Mouse (Mus musculus) CH12.LX (cell line): ENCODE data around the gene Irak4. TPM values are rescaled to one million over a fixed set of nuclear protein-coding genes. Genes with fewer than 3 reads are reported as not detected.

Experiments used
- DNase-seq: peaks from one replicate; pipeline ENCODE4 v3.0.0-alpha.2; 2013; ENCODE audit errors: extremely low read depth
- H3K27ac ChIP-seq: 2 replicates; pipeline ENCODE4 v1.5.1; 2012; ENCODE audit warnings: low read depth, mild to moderate bottlenecking, control low read depth, moderate library complexity; ENCODE audit not compliant: insufficient read depth
- H3K27me3 ChIP-seq: replicated peaks from 2 replicates; pipeline ENCODE3; 2012; ENCODE audit warnings: inconsistent platforms
- H3K36me3 ChIP-seq, 2 experiments: replicated peaks in 1 of 2; 2 replicates each; pipeline versions ENCODE3 to v1.6.1; 2012; ENCODE audit warnings: inconsistent platforms in 1 of 2, low read length in 1 of 2, mild to moderate bottlenecking in 1 of 2, mixed read lengths in 1 of 2, moderate library complexity in 1 of 2; ENCODE audit not compliant: control insufficient read depth in 1 of 2, insufficient read depth in 1 of 2
- H3K4me1 ChIP-seq, 2 experiments: 2 replicates each; pipeline ENCODE4 v1.6.1; 2012; ENCODE audit warnings: inconsistent platforms in 1 of 2, moderate library complexity in 1 of 2; ENCODE audit not compliant: insufficient read depth in 2 of 2, control insufficient read depth in 1 of 2
- H3K4me2 ChIP-seq: 2 replicates; pipeline ENCODE4 v1.6.1; 2012; ENCODE audit warnings: low read depth, mild to moderate bottlenecking, control low read depth; ENCODE audit not compliant: poor library complexity, insufficient read depth, severe bottlenecking
- H3K4me3 ChIP-seq, 3 experiments: fragments of 150-350 bp in 1 of 3; sonication (generic) in 1 of 3; replicated peaks in 1 of 3; 2 replicates each; pipeline versions ENCODE3 to v1.5.1; 2011 to 2012; ENCODE audit warnings: low read depth in 2 of 3, low read length in 2 of 3, mild to moderate bottlenecking in 2 of 3, moderate library complexity in 2 of 3, control low read depth in 1 of 3, improper control_type of control experiment in 1 of 3, inconsistent platforms in 1 of 3, mixed read lengths in 1 of 3; ENCODE audit not compliant: poor library complexity in 1 of 3
- H3K79me2 ChIP-seq: replicated peaks from 2 replicates; pipeline ENCODE4 v1.6.1; 2012; ENCODE audit warnings: mild to moderate bottlenecking, moderate library complexity; ENCODE audit not compliant: control insufficient read depth, poor library complexity, insufficient read depth, severe bottlenecking; ENCODE audit errors: extremely low read depth
- H3K9ac ChIP-seq: 2 replicates; pipeline ENCODE4 v1.6.1; 2012; ENCODE audit warnings: low read depth, mild to moderate bottlenecking, control low read depth, moderate library complexity; ENCODE audit not compliant: insufficient read depth
- H3K9me3 ChIP-seq: replicated peaks from 2 replicates; pipeline ENCODE3; 2012; ENCODE audit warnings: low read length, inconsistent platforms, mixed read lengths
- CHD1 ChIP-seq: IDR thresholded peaks from 2 replicates; pipeline ENCODE4 v1.6.1; 2012; ENCODE audit warnings: low read depth, low read length, improper control_type of control experiment, inconsistent platforms
- E2F4 ChIP-seq: IDR thresholded peaks from 2 replicates; pipeline ENCODE4 v1.6.1; 2011; ENCODE audit warnings: low read depth, low read length, improper control_type of control experiment; ENCODE audit not compliant: insufficient replicate concordance
- GABPA ChIP-seq: IDR thresholded peaks from 2 replicates; pipeline ENCODE4 v1.6.1; 2012; ENCODE audit warnings: low read depth, low read length, improper control_type of control experiment, inconsistent platforms; ENCODE audit not compliant: insufficient replicate concordance
- IRF4 ChIP-seq: IDR thresholded peaks from 2 replicates; pipeline ENCODE4 v1.6.1; 2014; ENCODE audit warnings: low read depth, mild to moderate bottlenecking, inconsistent platforms, low read length, improper control_type of control experiment
- JUN ChIP-seq: IDR thresholded peaks from 2 replicates; pipeline ENCODE4 v1.6.1; 2011; ENCODE audit warnings: low read depth, mild to moderate bottlenecking, low read length, improper control_type of control experiment, moderate library complexity; ENCODE audit not compliant: insufficient read depth
- JUND ChIP-seq: conservative IDR thresholded peaks from 2 replicates; pipeline ENCODE4 v1.6.1; 2011; ENCODE audit warnings: low read depth, low read length, improper control_type of control experiment
- KAT2A ChIP-seq: IDR thresholded peaks from 2 replicates; pipeline ENCODE4 v1.6.1; 2012; ENCODE audit warnings: low read length, improper control_type of control experiment, inconsistent platforms; ENCODE audit not compliant: insufficient replicate concordance
- MAFK ChIP-seq: IDR thresholded peaks from 2 replicates; pipeline ENCODE4 v1.6.1; 2011; ENCODE audit warnings: low read length, improper control_type of control experiment; ENCODE audit not compliant: insufficient replicate concordance
- MAX ChIP-seq: IDR thresholded peaks from 2 replicates; pipeline ENCODE4 v1.6.1; 2011; ENCODE audit warnings: low read length, improper control_type of control experiment
- MAZ ChIP-seq: IDR thresholded peaks from 2 replicates; pipeline ENCODE4 v1.6.1; 2012; ENCODE audit warnings: low read depth, mild to moderate bottlenecking, inconsistent platforms, low read length, improper control_type of control experiment, moderate library complexity
- MEF2A ChIP-seq: IDR thresholded peaks from 2 replicates; pipeline ENCODE4 v1.6.1; 2014; ENCODE audit warnings: low read depth, mild to moderate bottlenecking, inconsistent platforms, low read length, improper control_type of control experiment, borderline replicate concordance
- MXI1 ChIP-seq: IDR thresholded peaks from 2 replicates; pipeline ENCODE4 v1.6.1; 2011; ENCODE audit warnings: mild to moderate bottlenecking, low read depth, low read length, improper control_type of control experiment
- MYC ChIP-seq: IDR thresholded peaks from 2 replicates; pipeline ENCODE4 v1.6.1; 2011; ENCODE audit warnings: low read depth, mild to moderate bottlenecking, improper control_type of control experiment, low read length
- PAX5 ChIP-seq: IDR thresholded peaks from 2 replicates; pipeline ENCODE4 v1.6.1; 2012; ENCODE audit warnings: low read length, inconsistent platforms, mixed read lengths
- POLR2A ChIP-seq: IDR thresholded peaks from 2 replicates; pipeline ENCODE4 v1.6.1; 2011; ENCODE audit warnings: low read depth, mild to moderate bottlenecking, improper control_type of control experiment, low read length
- POLR2AphosphoS2 ChIP-seq: IDR thresholded peaks from 2 replicates; pipeline ENCODE4 v1.6.1; 2011; ENCODE audit warnings: low read depth, low read length, improper control_type of control experiment
- RAD21 ChIP-seq: IDR thresholded peaks from 2 replicates; pipeline ENCODE4 v1.6.1; 2011; ENCODE audit warnings: low read depth, mild to moderate bottlenecking, low read length, improper control_type of control experiment, moderate library complexity
- SIN3A ChIP-seq: IDR thresholded peaks from 2 replicates; pipeline ENCODE4 v1.6.1; 2012; ENCODE audit warnings: low read length, improper control_type of control experiment, inconsistent platforms
- SMC3 ChIP-seq: IDR thresholded peaks from 2 replicates; pipeline ENCODE4 v1.6.1; 2011; ENCODE audit warnings: low read depth, low read length, improper control_type of control experiment
- TBP ChIP-seq: conservative IDR thresholded peaks from 2 replicates; pipeline ENCODE4 v1.6.1; 2011; ENCODE audit warnings: low read depth, low read length, improper control_type of control experiment
- TCF12 ChIP-seq: IDR thresholded peaks from 2 replicates; pipeline ENCODE4 v1.6.1; 2014; ENCODE audit warnings: low read depth, mild to moderate bottlenecking, inconsistent platforms, low read length, improper control_type of control experiment
- UBTF ChIP-seq: IDR thresholded peaks from 2 replicates; pipeline ENCODE4 v1.6.1; 2012; ENCODE audit warnings: low read depth, mild to moderate bottlenecking, inconsistent platforms, low read length, improper control_type of control experiment, moderate library complexity
- USF1 ChIP-seq: IDR thresholded peaks from 2 replicates; pipeline ENCODE4 v1.6.1; 2014; ENCODE audit warnings: low read depth, mild to moderate bottlenecking, inconsistent platforms, low read length, improper control_type of control experiment
- USF2 ChIP-seq: conservative IDR thresholded peaks from 2 replicates; pipeline ENCODE4 v1.6.1; 2011; ENCODE audit warnings: low read depth, low read length, improper control_type of control experiment
- ZC3H11A ChIP-seq: IDR thresholded peaks from 2 replicates; pipeline ENCODE4 v1.6.1; 2012; ENCODE audit warnings: low read depth, mild to moderate bottlenecking, inconsistent platforms, low read length, improper control_type of control experiment
- ZMIZ1 ChIP-seq: IDR thresholded peaks from 2 replicates; pipeline ENCODE4 v1.6.1; 2012; ENCODE audit warnings: low read depth, mild to moderate bottlenecking, inconsistent platforms, low read length, improper control_type of control experiment
- ZNF384 ChIP-seq: IDR thresholded peaks from 2 replicates; pipeline ENCODE4 v1.6.1; 2012; ENCODE audit warnings: low read depth, low read length, improper control_type of control experiment, inconsistent platforms
- dilution Hi-C: fragments of 300-500 bp; cut with MboI; formaldehyde crosslinking; loops from 2 replicates; pipeline ENCODE4 v1.14.3; 2020; ENCODE audit warnings: low sequenced_read_pairs; ENCODE audit not compliant: extremely low pct_unique_long_range_greater_than_20kb, extremely low pct_ligation_motif_present
- in situ Hi-C: fragments of 300-500 bp; cut with MboI; formaldehyde crosslinking; loops from 3 replicates; pipeline ENCODE4 v1.14.3; 2019; ENCODE audit warnings: low sequenced_read_pairs, low pct_ligation_motif_present, low pct_unique_long_range_greater_than_20kb, mixed read lengths
- polyA plus RNA-seq: library from polyadenylated mRNA; unstranded; fragments of >175 nt; gene quantifications from 2 replicates; pipeline ENCODE4 v1.2.1, GENCODE M21; 2012; ENCODE audit warnings: low read depth; ENCODE audit not compliant: insufficient read length
- total RNA-seq, 2 experiments: library from RNA; depleted of rRNA; stranded (reverse); fragments of 300-350 nt in 1 of 2; fragments of >200 nt in 1 of 2; gene quantifications; 2 replicates each; pipeline ENCODE4 v1.2.3; 2012 to 2014

Gene Irak4
- total and polyA plus RNA-seq, 3 experiments = 7.6 to 15.3 (median 14.4) TPM

GRCm38 (mm10) chr15:94523251-94523650 is 20.2 kb upstream of the Irak4 start:
- Histone ChIP-seq H3K4me3 (no peak overlapping the region), H3K79me2 (no peaks in the 10 kb centered on the region), H3K9me3 (no peaks in the 10 kb centered on the region), H3K4me2 (no peak overlapping the region), H3K4me1 (no peaks in the 10 kb centered on the region), H3K36me3 (peaks cover 39 to 57% of the 10 kb centered on the region in 2 experiments), H3K27ac (no peak overlapping the region), H3K27me3 (no peaks in the 10 kb centered on the region), H3K9ac (no peak overlapping the region)
- in situ Hi-C loops (no loop called here), dilution Hi-C loops (no loop called here)
- TF ChIP-seq TBP (no peak), KAT2A (no peak), JUND (no peak), POLR2A (no peak), IRF4 (no peak), ZC3H11A (no peak), USF1 (no peak)
- no peak for DNase-seq

- DNase-seq = no peak
- H3K9ac ChIP-seq = no peak overlapping the region
- in situ Hi-C loops = loop anchor here (25.0 kb wide), 2 partner anchors 163 to 988 kb away; no protein-coding TSS in a partner anchor
- no peak overlapping the region for H3K4me3 ChIP-seq
- no peak overlapping the region for H3K27ac ChIP-seq
- peaks cover 54 to 73% of the 10 kb centered on the region in 2 experiments for H3K36me3 ChIP-seq
- TF ChIP-seq USF2 = no peak
- no peak for TF ChIP-seq KAT2A
- TF ChIP-seq MYC = no peak
- TF ChIP-seq TCF12 = no peak
- no peak for TF ChIP-seq USF1
- TF ChIP-seq ZMIZ1 = no peak
- TF ChIP-seq POLR2AphosphoS2 = no peak
- no peak for TF ChIP-seq GABPA
- no peaks in the 10 kb centered on the region for H3K4me1 ChIP-seq
- no peak overlapping the region for H3K4me2 ChIP-seq
- no peaks in the 10 kb centered on the region for H3K27me3 ChIP-seq
- no peaks in the 10 kb centered on the region for H3K79me2 ChIP-seq
- dilution Hi-C loops = no loop called here
- no peaks in the 10 kb centered on the region for H3K9me3 ChIP-seq
Measured at GRCm38 (mm10) chr15:94524956-94525355, 18.5 kb upstream of the Irak4 start.

DNA sequence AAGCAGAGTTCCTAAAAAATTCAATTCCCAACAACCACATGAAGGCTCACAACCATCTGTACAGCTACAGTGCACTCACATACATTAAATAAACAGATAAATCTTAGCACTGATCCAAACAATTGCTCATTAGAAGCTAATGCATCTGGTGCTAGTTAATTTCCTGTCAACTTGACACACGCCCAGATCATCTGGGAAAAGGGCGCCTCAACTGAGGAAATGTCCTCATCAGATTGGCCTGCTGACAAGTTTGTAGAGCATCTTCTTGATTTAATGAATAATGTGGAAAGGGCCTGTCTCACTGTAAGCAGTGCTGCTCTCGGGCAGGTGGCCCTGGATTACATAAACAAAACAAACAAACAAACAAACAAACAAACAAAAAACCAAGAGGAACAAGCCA is 12.9 kb upstream of the Irak4 start:
- Histone ChIP-seq H3K9ac (no peak overlapping the region), H3K79me2 (no peaks in the 10 kb centered on the region), H3K36me3 (peaks cover 51 to 82% of the 10 kb centered on the region in 2 experiments), H3K9me3 (no peaks in the 10 kb centered on the region), H3K4me3 (no peak overlapping the region), H3K4me1 (no peaks in the 10 kb centered on the region), H3K27ac (no peak overlapping the region), H3K4me2 (no peak overlapping the region), H3K27me3 (no peaks in the 10 kb centered on the region)
- DNase-seq = no peak
- TF ChIP-seq MAZ = no peak
- TF ChIP-seq USF1 = no peak
- TF ChIP-seq SMC3 = no peak
- no peak for TF ChIP-seq MEF2A
- TF ChIP-seq E2F4 = no peak
- no peak for TF ChIP-seq RAD21
- TF ChIP-seq SIN3A = no peak
- no peak for TF ChIP-seq MXI1
- no peak for TF ChIP-seq GABPA
- TF ChIP-seq MAFK = no peak
- TF ChIP-seq PAX5 = no peak
- no peak for TF ChIP-seq KAT2A
- no peak for TF ChIP-seq JUN
- no peak for TF ChIP-seq MYC
- TF ChIP-seq MAX = no peak
- no peak for TF ChIP-seq POLR2AphosphoS2
- no peak for TF ChIP-seq UBTF
- no peak for TF ChIP-seq ZNF384
- TF ChIP-seq CHD1 = no peak
- dilution Hi-C loops = no loop called here
- in situ Hi-C loops = loop anchor here (10.0 to 25.0 kb wide), 3 partner anchors 168 to 993 kb away; no protein-coding TSS in a partner anchor
